19 mouse cellular contexts compared by ENCODE assay signal in the genomic region with DNA sequence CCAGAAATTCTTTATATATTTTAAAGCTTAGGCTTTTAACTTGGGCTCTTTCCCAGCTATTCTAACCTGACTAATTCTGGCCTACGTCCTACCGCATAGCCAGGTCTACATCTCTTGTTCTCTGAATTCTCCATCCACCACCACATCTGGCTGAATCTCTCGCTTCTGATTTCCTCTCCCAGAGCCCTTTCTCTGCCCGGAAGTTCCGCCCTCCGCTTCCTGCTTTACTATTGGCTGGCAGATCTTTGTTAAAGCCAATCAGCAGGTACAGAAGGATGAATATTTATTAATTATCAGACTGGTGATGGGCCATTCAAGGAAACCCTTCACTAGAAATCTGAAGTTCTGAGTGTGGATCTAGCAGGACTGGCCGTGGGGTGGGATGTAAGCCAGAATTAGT. TPM values are rescaled to one million over a fixed set of nuclear protein-coding genes. Genes with fewer than 3 reads are reported as not detected.
DNase-seq lines count a peak whose midpoint lies in the region; ATAC-seq and TF ChIP-seq lines count a peak whose summit lies in the region.
"Had no signal": no experiment of that assay in that cellular context is flagged by ENCODE, and none has a peak within 500 bp of the region (broad histone marks: within the 10 kb centered on the region; RNA-seq: fewer than 3 reads in every experiment).

No protein-coding gene starts in this region.

- H3K9me3 ChIP-seq in kidney, postnatal 0 days (replicated peaks; ENCODE audit: low read length), result no peaks in the 10 kb centered on the region
- H3K9me3 ChIP-seq in midbrain, embryonic 14.5 days (ENCODE audit: control insufficient read depth, low read length), result no peaks in the 10 kb centered on the region
- no peaks in the 10 kb centered on the region for H3K9me3 ChIP-seq in midbrain, postnatal 0 days (ENCODE audit: low read length)
- H3K9me3 ChIP-seq: forebrain, embryonic 10.5 days; heart, embryonic 10.5 days; liver, embryonic 15.5 days; midbrain, embryonic 12.5 days had no signal

- WGBS in kidney, postnatal 0 days, result 84% methylated on average over 7 of the region's 7 CpGs
- 83% methylated on average over 7 of the region's 7 CpGs for WGBS in midbrain, embryonic 14.5 days
- WGBS in midbrain, postnatal 0 days, result 84% methylated on average over 7 of the region's 7 CpGs

- peak overlapping the region; percentile 13; the same call in 1 of the 2 replicates for H3K4me2 ChIP-seq in kidney, postnatal 0 days (ENCODE audit: low read length)
- no peak overlapping the region for H3K4me2 ChIP-seq in midbrain, embryonic 14.5 days (ENCODE audit: low read length)
- no peak overlapping the region for H3K4me2 ChIP-seq in midbrain, postnatal 0 days (ENCODE audit: low read depth, low read length, poor library complexity, severe bottlenecking)
- peak overlapping the region; percentile 13 for H3K4me2 ChIP-seq in myocyte (ENCODE audit: low read depth)
- H3K4me2 ChIP-seq: hindbrain, embryonic 14.5 days; liver, embryonic 15.5 days; midbrain, embryonic 12.5 days had no signal

- no peaks in the 10 kb centered on the region for H3K4me1 ChIP-seq in kidney, postnatal 0 days (replicated peaks; ENCODE audit: insufficient read depth, low read length)
- no peaks in the 10 kb centered on the region for H3K4me1 ChIP-seq in midbrain, embryonic 14.5 days (ENCODE audit: control insufficient read depth, insufficient read depth, low read length)
- H3K4me1 ChIP-seq in midbrain, postnatal 0 days (ENCODE audit: insufficient read depth, low read length), result no peaks in the 10 kb centered on the region
- H3K4me1 ChIP-seq: liver, embryonic 15.5 days had no signal

- H3K79me2 ChIP-seq in myocyte (ENCODE audit: control insufficient read depth, insufficient read depth), result no peaks in the 10 kb centered on the region

- no peak overlapping the region for H3ac ChIP-seq in myocyte (ENCODE audit: control insufficient read depth, insufficient read length)

- DNase-seq in CD4-positive, CD25-positive, alpha-beta regulatory T cell, adult 2 months (ENCODE audit: low read depth, low spot score), result peak; percentile 48
- peak; percentile 27 for DNase-seq in kidney, postnatal 0 days (ENCODE audit: low spot score)
- DNase-seq in kidney, postnatal 25 days, result no peak
- DNase-seq in midbrain, embryonic 14.5 days, result peak; percentile 30
- DNase-seq in midbrain, postnatal 0 days (ENCODE audit: low spot score), result no peak
- DNase-seq in right cerebral cortex, postnatal 10 days (ENCODE audit: low spot score in 2 of 2), result no peak
- DNase-seq: cerebellum, adult 2 months; kidney, adult 8-10 months; right cerebral cortex, adult 18-20 months; thymus, adult 2 months had no signal

- H3K4me3 ChIP-seq in kidney, postnatal 0 days (replicated peaks; ENCODE audit: low read depth, low read length), result no peak overlapping the region
- H3K4me3 ChIP-seq in midbrain, embryonic 14.5 days (replicated peaks; ENCODE audit: low read depth, low read length), result no peak overlapping the region
- H3K4me3 ChIP-seq in midbrain, postnatal 0 days (ENCODE audit: low read depth, low read length), result no peak overlapping the region
- no peak overlapping the region for H3K4me3 ChIP-seq in myocyte
- H3K4me3 ChIP-seq: forebrain, embryonic 10.5 days; heart, embryonic 10.5 days; liver, embryonic 15.5 days; midbrain, embryonic 12.5 days had no signal

- H3K27ac ChIP-seq in kidney, postnatal 0 days, result no peak overlapping the region
- H3K27ac ChIP-seq in midbrain, embryonic 14.5 days (replicated peaks; ENCODE audit: low read depth, low read length), result no peak overlapping the region
- H3K27ac ChIP-seq in midbrain, postnatal 0 days (ENCODE audit: low read depth, low read length), result no peak overlapping the region
- H3K27ac ChIP-seq: forebrain, embryonic 10.5 days; heart, embryonic 10.5 days; hindbrain, embryonic 14.5 days; liver, embryonic 15.5 days; midbrain, embryonic 12.5 days had no signal

- H3K9ac ChIP-seq in kidney, postnatal 0 days (ENCODE audit: low read depth, low read length), result no peak overlapping the region
- H3K9ac ChIP-seq in midbrain, embryonic 14.5 days (replicated peaks; ENCODE audit: low read length), result no peak overlapping the region
- H3K9ac ChIP-seq in midbrain, postnatal 0 days (replicated peaks; ENCODE audit: low read length, poor library complexity, severe bottlenecking), result no peak overlapping the region
- H3K9ac ChIP-seq: hindbrain, embryonic 14.5 days; liver, embryonic 15.5 days; midbrain, embryonic 12.5 days had no signal

- ATAC-seq in CD4-positive, CD25-positive, alpha-beta regulatory T cell, adult 4 months, result no peak
- no peak for ATAC-seq in kidney, postnatal 0 days (replicated peaks; ENCODE audit: low FRiP score, low read depth)
- no peak for ATAC-seq in midbrain, embryonic 14.5 days (ENCODE audit: low FRiP score, low TSS enrichment)
- ATAC-seq in midbrain, postnatal 0 days (ENCODE audit: low FRiP score), result no peak

- no peak for TF ChIP-seq POLR2A in myocyte (IDR thresholded peaks at IDR 0.05; ENCODE audit: insufficient read length, low read depth)

- no peaks in the 10 kb centered on the region for H3K27me3 ChIP-seq in kidney, postnatal 0 days (ENCODE audit: insufficient read depth, low read length)
- H3K27me3 ChIP-seq in midbrain, embryonic 14.5 days (ENCODE audit: control insufficient read depth, insufficient read depth, low read length), result no peaks in the 10 kb centered on the region
- H3K27me3 ChIP-seq in midbrain, postnatal 0 days (ENCODE audit: insufficient read depth, low read length), result no peaks in the 10 kb centered on the region
- no peaks in the 10 kb centered on the region for H3K27me3 ChIP-seq in myocyte (ENCODE audit: control insufficient read depth, insufficient read depth, insufficient read length)
- H3K27me3 ChIP-seq: liver, embryonic 15.5 days; midbrain, embryonic 12.5 days had no signal

- no peaks in the 10 kb centered on the region for H3K36me3 ChIP-seq in kidney, postnatal 0 days (ENCODE audit: insufficient read depth, low read length)
- no peaks in the 10 kb centered on the region for H3K36me3 ChIP-seq in midbrain, embryonic 14.5 days (ENCODE audit: control insufficient read depth, insufficient read depth, low read length)
- H3K36me3 ChIP-seq in midbrain, postnatal 0 days (ENCODE audit: insufficient read depth, low read length), result no peaks in the 10 kb centered on the region
- no peaks in the 10 kb centered on the region for H3K36me3 ChIP-seq in myocyte (ENCODE audit: control insufficient read depth, insufficient read depth)
- H3K36me3 ChIP-seq: forebrain, embryonic 10.5 days; heart, embryonic 10.5 days; liver, embryonic 15.5 days; midbrain, embryonic 12.5 days had no signal

- TF ChIP-seq CTCF in kidney, postnatal 0 days (IDR thresholded peaks at IDR 0.05; ENCODE audit: low read depth), result no peak
- no peak for TF ChIP-seq CTCF in midbrain, postnatal 0 days (IDR thresholded peaks at IDR 0.05)

TF ChIP-seq in myocyte, 11 proteins besides CTCF, POLR2A, EP300 and RAD21:
- TF ChIP-seq CEBPB (IDR thresholded peaks at IDR 0.05; ENCODE audit: insufficient read depth, poor library complexity, severe bottlenecking), result no peak
- no peak for TF ChIP-seq MYOG (IDR thresholded peaks at IDR 0.05; ENCODE audit: control insufficient read depth in 1 of 3, insufficient read depth in 1 of 3, insufficient read length in 2 of 3, low read depth in 2 of 3)
- no peak for TF ChIP-seq REST (IDR thresholded peaks at IDR 0.05; ENCODE audit: insufficient read depth, insufficient read length)
- no peak for TF ChIP-seq SRF (IDR thresholded peaks at IDR 0.05; ENCODE audit: control insufficient read depth, insufficient read length, low read depth)
- no peak for TF ChIP-seq TCF3 (IDR thresholded peaks at IDR 0.05; ENCODE audit: insufficient read length, low read depth)
- TF ChIP-seq MAX (IDR thresholded peaks at IDR 0.05; ENCODE audit: low read depth), result no peak

RNA-seq across cellular contexts. Expression of gene Fam169b, which starts 27.5 kb away (rescaled TPM):
- polyA plus RNA-seq in CD4-positive, CD25-positive, alpha-beta regulatory T cell, adult 4 months (2017; shearing (Covaris generic)), result 100 to 1,000 TPM; 124 to 148 TPM
- 0.47 and 0.64 TPM in 2 replicates for polyA plus RNA-seq in kidney, postnatal 0 days (2015; fragmentation: Nextera tagmentation; extraction: Ambion mirVana)
- 0.08 TPM in 1 of 2 replicates, not detected in the other for polyA plus RNA-seq in midbrain, embryonic 14.5 days (2014; fragmentation: Nextera tagmentation; extraction: Ambion mirVana)
- not detected in 2 replicates for total RNA-seq in midbrain, postnatal 0 days (2014; rRNA removed)
- 0.26 TPM in 1 of 2 replicates, not detected in the other for polyA plus RNA-seq in midbrain, postnatal 0 days (2015; fragmentation: Nextera tagmentation; extraction: Ambion mirVana)
- 0.79 TPM for polyA plus RNA-seq in myocyte (2012; fragmentation: generic; extraction: Trizol)
- polyA plus RNA-seq: neural tube, embryonic 14.5 days had no signal

RNA-seq across cellular contexts. Expression of gene Pgpep1l, which starts 37.1 kb away (rescaled TPM):
- 1 to 10 TPM; 6.2 to 6.6 TPM for polyA plus RNA-seq in CD4-positive, CD25-positive, alpha-beta regulatory T cell, adult 4 months (2017; shearing (Covaris generic))
- 0.18 and 0.19 TPM in 2 replicates for polyA plus RNA-seq in kidney, postnatal 0 days (2015; fragmentation: Nextera tagmentation; extraction: Ambion mirVana)
- polyA plus RNA-seq in midbrain, embryonic 14.5 days (2014; fragmentation: Nextera tagmentation; extraction: Ambion mirVana), result not detected in 2 replicates
- total RNA-seq in midbrain, postnatal 0 days (2014; rRNA removed), result 1.2 TPM in 1 of 2 replicates, not detected in the other
- not detected in 2 replicates for polyA plus RNA-seq in midbrain, postnatal 0 days (2015; fragmentation: Nextera tagmentation; extraction: Ambion mirVana)
- 0.22 TPM for polyA plus RNA-seq in myocyte (2012; fragmentation: generic; extraction: Trizol)
- polyA plus RNA-seq: embryonic facial prominence, embryonic 11.5 days; forebrain, embryonic 10.5 days; heart, embryonic 10.5 days; liver, embryonic 15.5 days; midbrain, embryonic 12.5 days; neural tube, embryonic 14.5 days had no signal

Comparison
In these comparisons a context has a peak if more than half of its experiments do, and no peak if none do; other contexts are left out.
1. DNase-seq: peak in CD4-positive, CD25-positive, alpha-beta regulatory T cell, adult 2 months (single experiment), kidney, postnatal 0 days (single experiment) and midbrain, embryonic 14.5 days (single experiment); none in kidney, postnatal 25 days (0 of 2), midbrain, postnatal 0 days (single experiment) and right cerebral cortex, postnatal 10 days (0 of 2).
2. H3K4me2 ChIP-seq: peak in kidney, postnatal 0 days (single experiment) and myocyte (single experiment); none in midbrain, embryonic 14.5 days (single experiment) and midbrain, postnatal 0 days (single experiment).
3. RNA of gene Fam169b, which starts 27.5 kb away (polyA plus RNA-seq): 124 to 148 TPM in CD4-positive, CD25-positive, alpha-beta regulatory T cell, adult 4 months; 0.79 TPM in myocyte (single experiment), 0.47 to 0.64 TPM in kidney, postnatal 0 days, 0.08 TPM in midbrain, embryonic 14.5 days and 0.26 TPM in midbrain, postnatal 0 days; every median in the first group is over 10 times any median in the second.